Mouse (Mus musculus) lung, postnatal 25 days (tissue): ENCODE data around the gene Pdzrn3.

Experiments
- DNase-seq: peaks from one replicate; pipeline ENCODE4 v3.0.0; 2022; ENCODE audit warnings: low spot score

Gene Pdzrn3

GRCm38 (mm10) chr6:101195891-101196290 is 181.8 kb downstream of the Pdzrn3 start:
- DNase-seq = no peak

DNA sequence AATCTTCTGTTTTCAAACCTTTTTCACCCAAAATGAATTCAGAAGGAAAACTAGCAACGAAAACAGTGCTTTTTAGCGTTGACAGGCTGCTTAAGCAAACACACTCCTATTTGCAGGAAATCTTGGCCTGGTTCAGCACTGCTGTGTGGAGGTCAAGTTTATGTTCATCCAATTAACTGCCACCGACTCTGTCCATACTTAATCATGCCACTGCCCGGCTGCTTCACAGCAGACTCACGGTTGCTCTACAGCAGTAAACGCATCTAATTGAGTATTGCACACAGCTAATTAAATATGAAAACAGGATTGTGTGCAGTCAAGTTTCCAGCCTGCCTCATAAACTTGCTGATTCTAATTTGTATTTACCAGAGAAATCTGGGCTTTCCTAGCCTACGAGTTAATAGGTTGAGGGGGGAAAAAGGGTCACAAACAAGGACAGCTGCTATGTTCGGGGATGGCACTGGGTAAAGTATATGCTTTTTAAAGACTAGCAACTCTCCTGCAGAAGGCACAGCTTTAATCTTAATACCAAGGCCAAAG is 183.2 kb downstream of the Pdzrn3 start:
- DNase-seq = no peak

- DNase-seq = no peak
Observed at GRCm38 (mm10) chr6:101191576-101191975, 186.1 kb downstream of the Pdzrn3 start.

GRCm38 (mm10) chr6:101187322-101187721 is 190.4 kb downstream of the Pdzrn3 start:
- DNase-seq = no peak

GRCm38 (mm10) chr6:101186887-101187286 is 190.8 kb downstream of the Pdzrn3 start:
- DNase-seq = no peak

DNA sequence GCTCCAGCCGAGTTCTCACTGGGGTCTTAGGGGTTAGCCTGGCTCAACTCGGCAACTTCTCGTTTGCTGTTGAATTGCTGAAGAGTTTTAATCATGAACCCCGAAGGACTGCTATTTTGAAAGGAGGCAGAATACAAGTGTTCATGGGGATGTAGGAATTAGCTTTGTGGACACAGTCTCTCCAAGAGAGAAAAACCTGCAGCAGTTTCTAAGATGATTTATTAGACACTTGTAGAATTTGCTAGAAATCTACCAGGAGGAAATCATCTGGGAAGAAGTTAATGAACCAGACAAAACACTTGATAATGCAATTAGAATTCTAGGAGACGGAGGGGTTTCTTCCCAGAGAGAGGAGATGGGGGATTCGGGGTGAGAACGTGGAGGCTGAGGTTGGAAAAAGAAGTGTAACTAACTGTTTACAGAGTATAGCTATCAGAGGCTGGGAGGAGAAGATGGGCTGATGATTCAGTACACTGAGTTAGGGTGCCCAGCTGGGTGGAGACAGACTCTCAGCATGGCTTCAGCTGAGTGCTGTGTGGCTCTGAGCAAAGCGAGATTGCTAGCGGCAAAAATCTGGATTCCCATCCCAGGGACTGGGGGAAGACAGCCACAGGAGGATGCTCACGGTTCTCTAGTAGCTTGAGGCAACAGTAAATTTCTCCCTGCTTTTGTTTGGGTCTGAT is 193.5 kb downstream of the Pdzrn3 start:
- no peak for DNase-seq

GRCm38 (mm10) chr6:101170699-101171098 is 207.0 kb downstream of the Pdzrn3 start:
- no peak for DNase-seq

GRCm38 (mm10) chr6:101153511-101153921 is 224.2 kb downstream of the Pdzrn3 start:
- DNase-seq = no peak

DNA sequence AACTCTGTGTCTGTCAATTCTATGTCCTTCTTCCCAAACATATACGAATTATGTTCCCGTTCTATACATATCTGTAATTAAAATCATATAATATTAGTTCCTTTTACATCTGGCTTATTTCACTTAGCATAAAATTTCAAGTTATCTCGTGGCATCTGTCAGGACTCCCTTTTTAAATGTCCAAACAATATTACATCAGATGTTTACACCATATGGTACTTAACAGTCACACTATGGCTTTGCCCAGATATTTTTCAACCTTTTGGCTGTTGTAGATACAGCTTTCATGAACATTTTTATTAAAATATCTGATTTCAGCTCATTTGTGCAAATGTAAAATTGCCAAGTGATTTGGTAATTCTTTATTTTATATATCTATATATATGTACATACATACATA is 242.3 kb downstream of the Pdzrn3 start:
- DNase-seq = no peak

GRCm38 (mm10) chr6:101125396-101125795 is 252.3 kb downstream of the Pdzrn3 start:
- DNase-seq = no peak

- no peak for DNase-seq
Observed at GRCm38 (mm10) chr6:101108951-101109350, 268.7 kb downstream of the Pdzrn3 start.

- DNase-seq = no peak
Observed at GRCm38 (mm10) chr6:101103506-101103905, 274.2 kb downstream of the Pdzrn3 start.

DNA sequence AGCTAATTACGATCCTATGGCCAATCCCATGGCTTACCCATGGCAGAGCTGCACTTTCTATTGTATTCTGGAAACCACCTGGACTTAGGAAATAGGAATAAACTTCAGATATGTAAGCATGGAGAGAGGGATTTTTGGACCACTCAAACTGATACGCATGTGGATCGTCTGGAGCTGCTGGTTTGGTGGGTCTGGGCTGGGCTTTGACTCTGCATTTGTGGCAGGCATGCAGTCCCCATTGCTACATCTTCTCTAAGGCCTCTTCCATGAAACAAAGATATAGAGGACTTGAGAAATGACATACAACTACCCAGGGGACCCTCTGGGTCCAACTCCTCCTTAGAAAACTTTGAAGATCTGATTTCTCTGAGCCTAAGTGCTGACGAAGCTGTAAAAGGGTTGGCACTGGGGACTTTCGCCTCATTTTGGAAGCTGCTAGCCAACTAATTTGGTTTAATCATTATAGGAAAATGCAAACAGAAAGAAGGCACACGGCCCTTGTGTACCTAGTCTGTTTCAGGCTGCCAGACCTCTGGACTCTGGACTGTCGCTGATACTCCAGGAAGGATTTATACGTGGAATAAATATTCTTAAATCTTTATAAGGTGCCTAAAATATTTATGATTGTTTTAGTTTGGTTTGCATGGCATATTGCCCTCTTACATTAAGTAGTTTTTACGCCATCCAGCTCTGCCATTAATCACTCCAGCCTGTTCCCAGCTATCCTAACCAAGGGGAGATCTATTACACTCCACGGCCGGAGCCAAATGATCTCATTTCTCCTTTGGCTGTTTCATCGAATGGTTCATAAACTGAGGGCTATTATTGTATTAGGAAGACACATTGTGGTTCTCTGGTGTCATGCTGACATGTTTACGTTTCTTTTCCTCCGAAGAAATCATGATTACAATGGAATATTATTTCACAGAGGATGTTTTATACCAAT is 275.7 kb downstream of the Pdzrn3 start:
- no peak for DNase-seq
